Mouse (Mus musculus): ENCODE results near the gene Txnl4b. TPM values are rescaled to one million over a fixed set of nuclear protein-coding genes. Genes with fewer than 3 reads are reported as not detected.

Txnl4b gene
- total RNA-seq, 2 experiments from 2014 or later = 7.3 to 7.6 TPM

DNA sequence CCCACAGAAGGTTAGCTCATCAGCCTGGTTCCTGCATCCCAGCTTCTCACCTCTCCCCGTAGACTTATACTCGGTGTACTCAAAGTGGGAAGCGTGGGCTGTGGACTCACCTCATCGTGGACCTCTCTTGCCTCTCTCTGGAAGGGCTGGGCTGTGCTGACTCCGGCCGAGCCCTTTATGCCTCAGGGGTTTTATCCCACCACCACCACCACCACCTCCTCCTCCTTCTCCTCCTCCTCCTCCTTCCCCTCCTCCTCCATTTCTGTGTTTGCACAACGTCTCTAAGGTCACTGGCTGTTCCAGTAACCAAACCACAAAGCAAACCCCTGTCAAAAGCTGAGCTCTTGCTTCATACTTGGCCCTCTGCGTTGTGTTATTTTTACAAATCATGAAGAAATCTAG, 13.2 kb downstream of the Txnl4b start, which contains the start of gene Hp:
Gene Hp (minus strand): TSS at position 273 of the 402 bp plus-strand sequence.
- intact Hi-C loops (cut with DNase I) = no loop called here
- TF ChIP-seq CTCF (IDR thresholded peaks at IDR 0.05) = no peak
- DNase-seq = no peak
- Histone ChIP-seq H3K27ac (no peak within 1 kb of the TSS), H3K4me3 (no peak within 1 kb of the TSS)

GRCm38 (mm10) chr8:109584293-109584692, 18.6 kb downstream of the Txnl4b start:
- DNase-seq = no peak
- no peak for TF ChIP-seq CTCF (IDR thresholded peaks at IDR 0.05)
- Histone ChIP-seq H3K27ac (no peak overlapping the region), H3K4me3 (no peak overlapping the region)
- intact Hi-C loops (cut with DNase I) = no loop called here

GRCm38 (mm10) chr8:109584830-109585229, 19.1 kb downstream of the Txnl4b start:
- no peak for TF ChIP-seq CTCF (IDR thresholded peaks at IDR 0.05)
- no peak overlapping the region for H3K27ac ChIP-seq
- no peak overlapping the region for H3K4me3 ChIP-seq
- no peak for DNase-seq
- intact Hi-C loops (cut with DNase I) = no loop called here

- H3K27ac ChIP-seq = no peak overlapping the region
- TF ChIP-seq CTCF (IDR thresholded peaks at IDR 0.05) = no peak
- H3K4me3 ChIP-seq = no peak overlapping the region
- DNase-seq = no peak
- intact Hi-C loops (cut with DNase I) = no loop called here
Observed at GRCm38 (mm10) chr8:109585652-109586051, 20.0 kb downstream of the Txnl4b start.

DNA sequence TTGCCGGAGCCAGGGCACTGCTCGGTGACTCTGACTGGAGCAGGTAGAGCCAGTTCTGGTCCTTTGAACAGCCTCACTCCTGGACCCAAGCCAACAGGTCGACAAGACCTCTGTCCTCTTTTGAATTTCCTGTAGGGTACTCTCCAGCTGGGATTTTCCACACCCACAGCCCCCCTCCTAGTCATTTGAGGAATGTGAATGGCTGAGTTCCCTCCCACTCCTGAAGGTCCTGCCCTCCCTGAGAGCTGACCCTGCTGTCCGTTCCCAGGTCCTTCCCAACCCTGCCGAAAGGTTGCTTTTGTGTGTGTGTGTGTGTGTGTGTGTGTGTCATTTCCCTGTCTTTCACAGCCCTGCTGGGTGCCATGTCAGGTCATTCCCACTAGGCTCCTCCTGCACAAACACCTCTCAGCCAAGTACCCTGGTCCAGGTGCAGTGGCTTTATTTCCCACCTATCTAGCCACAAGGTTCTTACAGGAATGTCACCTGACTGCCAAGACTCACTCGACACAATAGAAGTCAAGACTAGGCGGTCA, 21.3 kb downstream of the Txnl4b start:
- no peak for DNase-seq

GRCm38 (mm10) chr8:109590901-109591300, 25.2 kb downstream of the Txnl4b start:
- intact Hi-C loops (cut with DNase I) = no loop called here
- H3K27ac ChIP-seq = no peak overlapping the region
- no peak overlapping the region for H3K4me3 ChIP-seq
- TF ChIP-seq CTCF (IDR thresholded peaks at IDR 0.05) = no peak
- no peak for DNase-seq

More for the DNA sequence above, 21.3 kb downstream of the Txnl4b start:
- no peak overlapping the region for H3K27ac ChIP-seq
- no peak for TF ChIP-seq CTCF (IDR thresholded peaks at IDR 0.05)
- intact Hi-C loops (cut with DNase I) = no loop called here
- no peak overlapping the region for H3K4me3 ChIP-seq

- TF ChIP-seq CTCF (IDR thresholded peaks at IDR 0.05) = no peak
- no peak overlapping the region for H3K27ac ChIP-seq
- intact Hi-C loops (cut with DNase I) = no loop called here
- no peak overlapping the region for H3K4me3 ChIP-seq
- DNase-seq = no peak
Observed at GRCm38 (mm10) chr8:109591367-109591766, 25.7 kb downstream of the Txnl4b start.

DNA sequence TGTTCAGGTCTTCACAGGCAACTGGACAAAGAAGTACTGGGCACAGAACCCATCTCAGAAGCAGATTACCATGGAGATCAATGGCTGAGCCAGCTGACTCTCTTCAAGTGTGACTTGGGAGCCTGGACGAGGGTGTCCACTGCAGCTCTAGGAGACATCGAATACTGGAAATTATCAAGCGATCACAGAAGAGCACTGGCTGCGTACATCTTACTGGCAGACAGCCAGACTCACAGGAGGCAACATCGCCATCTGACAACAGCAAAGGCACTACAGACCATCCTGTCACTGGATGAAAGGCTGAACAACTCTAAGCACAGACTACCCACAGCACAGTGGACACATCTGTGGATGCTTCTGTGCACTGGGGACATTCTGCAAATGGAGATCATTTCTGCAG, 26.5 kb downstream of the Txnl4b start:
- DNase-seq = no peak
- H3K27ac ChIP-seq = no peak overlapping the region
- no peak overlapping the region for H3K4me3 ChIP-seq
- no peak for TF ChIP-seq CTCF (IDR thresholded peaks at IDR 0.05)
- intact Hi-C loops (cut with DNase I) = no loop called here

DNA sequence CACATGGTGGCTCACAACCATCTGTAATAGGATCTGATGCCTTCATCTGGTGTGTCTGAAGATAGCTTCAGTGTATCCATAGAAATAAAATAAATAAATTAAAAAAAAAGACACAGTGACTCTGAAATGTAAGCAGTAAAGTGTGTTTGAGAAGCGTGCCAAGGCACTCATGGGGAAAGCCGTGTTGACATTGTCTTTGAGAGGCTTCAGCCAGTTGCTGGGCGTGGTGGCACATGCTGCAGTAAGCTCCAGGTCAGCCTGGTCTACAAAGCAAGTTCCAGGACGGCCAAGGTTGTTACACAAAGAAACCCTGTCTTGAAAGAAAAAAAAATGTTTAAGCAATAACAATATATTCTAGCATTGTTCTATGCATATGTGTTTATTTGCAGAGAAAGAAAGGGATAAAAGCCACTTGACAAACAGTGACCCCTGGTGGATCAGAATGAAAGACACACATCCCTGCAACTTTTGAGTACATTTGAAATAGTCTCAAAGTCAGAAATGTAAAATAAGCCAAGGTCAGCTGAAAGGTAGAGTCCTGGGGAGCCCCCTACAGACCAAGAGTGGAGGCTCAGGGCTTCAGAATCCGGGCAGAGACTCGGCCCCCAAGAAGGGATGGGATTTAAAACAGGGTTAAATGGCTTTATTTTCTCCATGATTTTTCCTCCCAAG, 27.6 kb downstream of the Txnl4b start:
- DNase-seq = no peak
- H3K27ac ChIP-seq = no peak overlapping the region
- H3K4me3 ChIP-seq = no peak overlapping the region
- TF ChIP-seq CTCF (IDR thresholded peaks at IDR 0.05) = peak; percentile 45
- intact Hi-C loops (cut with DNase I) = no loop called here

DNA sequence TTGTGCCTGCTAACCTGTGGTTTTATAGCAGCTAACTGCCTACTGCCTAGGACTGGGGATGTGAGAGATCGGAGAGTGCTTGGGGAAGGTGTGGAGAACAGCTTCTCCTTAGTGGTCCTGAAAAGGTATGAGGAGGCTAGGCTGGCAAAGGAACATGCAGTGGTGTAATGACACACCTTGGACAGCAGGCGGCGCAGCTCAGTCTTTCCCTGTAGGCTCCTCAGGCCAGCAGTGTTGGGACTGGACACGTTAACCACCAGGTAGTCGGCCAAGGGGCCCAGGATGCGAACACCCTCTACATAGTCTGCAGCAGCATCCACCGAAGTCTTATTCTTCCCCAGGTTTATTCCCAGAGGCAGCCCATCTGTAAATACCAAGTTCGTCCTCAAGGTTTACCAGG, 30.2 kb downstream of the Txnl4b start:
- peak; percentile 52 for DNase-seq
- peak; percentile 82 for TF ChIP-seq CTCF (IDR thresholded peaks at IDR 0.05)
- intact Hi-C loops (cut with DNase I) = no loop called here
- no peak overlapping the region for H3K27ac ChIP-seq
- no peak overlapping the region for H3K4me3 ChIP-seq

GRCm38 (mm10) chr8:109606725-109607124, 41.0 kb downstream of the Txnl4b start:
- no peak for TF ChIP-seq CTCF (IDR thresholded peaks at IDR 0.05)
- DNase-seq = no peak
- no peak overlapping the region for H3K27ac ChIP-seq
- H3K4me3 ChIP-seq = no peak overlapping the region
- intact Hi-C loops (cut with DNase I) = loop anchor here (5.0 kb wide), 1 partner anchor 101 kb away; the partner anchor contains the start of gene Zfp821

DNA sequence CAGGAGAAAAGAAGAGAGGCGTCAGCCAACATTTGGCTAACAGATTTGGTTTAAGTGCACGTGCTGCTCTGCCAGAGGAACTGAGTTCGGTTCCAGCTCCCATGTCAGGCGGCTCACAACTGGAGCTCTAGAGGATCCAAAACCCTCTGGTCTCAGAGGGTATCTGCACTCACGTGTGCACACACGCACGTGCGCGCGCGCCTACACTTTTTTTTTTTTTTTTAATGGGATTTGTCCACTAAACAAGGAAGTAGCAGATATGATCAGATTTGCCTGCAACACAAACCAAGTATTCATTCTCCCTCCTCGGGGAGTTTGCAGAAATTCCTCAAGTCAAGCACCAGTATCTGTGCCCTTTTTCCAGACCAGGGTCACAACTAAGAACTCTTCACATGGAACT, 42.0 kb downstream of the Txnl4b start:
- TF ChIP-seq CTCF (IDR thresholded peaks at IDR 0.05) = no peak
- intact Hi-C loops (cut with DNase I) = loop anchor here (1.0 to 5.0 kb wide), 4 partner anchors 42 to 171 kb away; partner anchors contain the start of genes Ap1g1, Dhx38, Ist1 and Txnl4b
- peak overlapping the region; percentile 96 for H3K27ac ChIP-seq
- H3K4me3 ChIP-seq = peak overlapping the region; percentile 90
- DNase-seq = no peak

DNA sequence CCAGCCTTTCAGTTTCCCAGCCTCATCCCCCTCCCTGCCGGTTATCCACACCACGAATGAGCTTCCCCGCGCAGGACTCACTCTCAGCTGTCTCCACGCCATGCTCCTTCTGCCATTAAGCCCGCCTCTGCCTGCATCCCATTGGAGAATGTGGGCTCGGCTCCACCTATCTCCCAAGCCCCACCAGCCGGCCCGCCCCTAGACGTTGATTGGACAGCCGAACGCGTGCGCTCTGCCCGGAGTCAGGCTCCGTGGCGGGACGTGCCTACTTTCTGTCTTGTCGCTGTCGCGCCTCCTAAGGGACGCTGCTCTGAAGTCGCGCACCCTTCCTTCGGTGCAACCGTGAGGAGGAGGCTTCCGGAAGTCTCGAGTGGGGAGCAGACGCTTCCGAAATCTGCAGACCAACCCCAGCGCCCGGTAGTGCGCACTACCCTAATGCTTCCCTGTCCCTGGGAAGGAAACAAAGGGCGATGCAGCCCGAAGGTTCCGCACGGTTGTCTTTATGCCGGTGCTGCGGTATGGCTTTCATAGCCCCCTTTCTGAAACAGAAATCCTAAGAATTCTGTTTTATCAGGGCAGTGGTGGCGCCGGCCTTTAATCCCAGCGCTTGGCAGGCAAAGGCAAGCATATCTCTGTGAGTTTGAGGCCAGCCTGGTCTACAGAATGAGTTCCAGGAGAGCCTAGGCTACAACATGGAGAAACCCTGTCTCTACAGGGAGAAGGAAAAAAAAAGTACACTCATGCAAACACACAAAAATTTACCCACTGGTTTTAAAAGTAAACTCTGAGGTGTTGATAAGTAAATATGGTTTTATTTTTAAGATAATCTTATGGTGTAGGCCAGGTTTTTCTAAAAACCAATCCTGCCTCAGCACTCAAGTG, 42.8 kb downstream of the Txnl4b start, which contains the start of gene Dhodh:
Gene Dhodh (minus strand): TSS at position 403 of the 882 bp plus-strand sequence.
- H3K4me3 ChIP-seq = peak within 1 kb of the TSS; percentile 90
- DNase-seq = peak; percentile 98
- peak within 1 kb of the TSS; percentile 96 for H3K27ac ChIP-seq
- intact Hi-C loops (cut with DNase I) = loop anchor here (1.0 to 5.0 kb wide), 4 partner anchors 43 to 170 kb away; partner anchors contain the start of genes Ap1g1, Dhx38, Ist1 and Txnl4b
- TF ChIP-seq CTCF (IDR thresholded peaks at IDR 0.05) = peak; percentile 8; the same call in 1 of the 2 replicates

Data from gastrocnemius, adult 2 months (tissue).